Mouse (Mus musculus): ENCODE measurements around the gene Tfpi. TPM values are rescaled to one million over a fixed set of nuclear protein-coding genes. Genes with fewer than 3 reads are reported as not detected.
"Not testable (repeated sequence)": the region's sequence is repeated elsewhere in the genome, so short reads cannot be mapped to it uniquely, and the experiment has no call there.

Gene Tfpi
- polyA plus RNA-seq, 1 experiment from 2014 or later, result 82.3 TPM

GRCm38 (mm10) chr2:84389075-84389474 lies 87.5 kb downstream of the Tfpi start:
- H3K9ac ChIP-seq (ENCODE audit: low read length), result no peak overlapping the region
- ATAC-seq (replicated peaks; ENCODE audit: extremely low read depth, insufficient read depth, low FRiP score), result peak; percentile 28; the same call in 1 of the 2 replicates
- H3K4me1 ChIP-seq (ENCODE audit: control insufficient read depth, insufficient read depth, low read length), result peaks cover 16% of the 10 kb centered on the region
- H3K27ac ChIP-seq (ENCODE audit: low read length), result peak overlapping the region; percentile 65; the same call in 1 of the 2 replicates
- H3K4me3 ChIP-seq (ENCODE audit: low read length), result no peak overlapping the region
- H3K9me3 ChIP-seq (replicated peaks; ENCODE audit: control insufficient read depth, low read length), result no peaks in the 10 kb centered on the region
- no peaks in the 10 kb centered on the region for H3K36me3 ChIP-seq (ENCODE audit: control insufficient read depth, insufficient read depth)
- no peaks in the 10 kb centered on the region for H3K27me3 ChIP-seq (ENCODE audit: control insufficient read depth, insufficient read depth, low read length)
- H3K4me2 ChIP-seq (ENCODE audit: low read depth, low read length), result no peak overlapping the region

DNA sequence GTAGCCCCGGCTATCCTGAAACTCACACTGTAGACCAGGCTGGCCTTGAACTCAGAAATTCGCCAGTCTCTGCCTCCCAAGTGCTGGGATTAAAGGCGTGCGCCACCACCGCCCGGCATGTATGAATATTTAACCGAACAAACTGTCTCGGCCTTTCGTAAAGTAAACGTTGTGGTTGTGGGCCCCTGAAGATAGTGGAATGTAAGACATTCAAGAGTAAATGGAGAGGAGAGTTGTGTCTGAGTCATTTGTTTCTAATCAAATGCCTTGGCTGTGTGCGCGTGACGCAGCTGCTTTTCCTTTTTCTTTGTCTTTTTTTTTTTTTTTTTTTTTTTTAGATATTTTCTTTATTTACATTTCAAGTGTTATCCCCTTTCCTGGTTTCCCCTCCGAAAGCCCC lies 88.0 kb downstream of the Tfpi start:
- H3K4me2 ChIP-seq (ENCODE audit: low read depth, low read length); H3K36me3 ChIP-seq (ENCODE audit: control insufficient read depth, insufficient read depth); ATAC-seq (replicated peaks; ENCODE audit: extremely low read depth, insufficient read depth, low FRiP score); H3K9me3 ChIP-seq (replicated peaks; ENCODE audit: control insufficient read depth, low read length); H3K9ac ChIP-seq (ENCODE audit: low read length); H3K4me3 ChIP-seq (ENCODE audit: low read length); H3K27me3 ChIP-seq (ENCODE audit: control insufficient read depth, insufficient read depth, low read length): not testable (repeated sequence)
- peaks cover 16% of the 10 kb centered on the region for H3K4me1 ChIP-seq (ENCODE audit: control insufficient read depth, insufficient read depth, low read length)
- 78% methylated on average over 14 of the region's 14 CpGs for WGBS
- H3K27ac ChIP-seq (ENCODE audit: low read length), result peak overlapping the region; percentile 65

GRCm38 (mm10) chr2:84388023-84388416 lies 88.6 kb downstream of the Tfpi start:
- peak overlapping the region; percentile 56 for H3K4me2 ChIP-seq (ENCODE audit: low read depth, low read length)
- H3K9me3 ChIP-seq (replicated peaks; ENCODE audit: control insufficient read depth, low read length), result no peaks in the 10 kb centered on the region
- peak overlapping the region; percentile 79 for H3K27ac ChIP-seq (ENCODE audit: low read length)
- peaks cover 16% of the 10 kb centered on the region for H3K4me1 ChIP-seq (ENCODE audit: control insufficient read depth, insufficient read depth, low read length)
- no peak overlapping the region for H3K4me3 ChIP-seq (ENCODE audit: low read length)
- no peak overlapping the region for H3K9ac ChIP-seq (ENCODE audit: low read length)
- ATAC-seq (replicated peaks; ENCODE audit: extremely low read depth, insufficient read depth, low FRiP score), result no peak; the same call in 1 of the 2 replicates
- H3K36me3 ChIP-seq (ENCODE audit: control insufficient read depth, insufficient read depth), result no peaks in the 10 kb centered on the region
- 38% methylated on average over 7 of the region's 7 CpGs for WGBS
- H3K27me3 ChIP-seq (ENCODE audit: control insufficient read depth, insufficient read depth, low read length), result no peaks in the 10 kb centered on the region

DNA sequence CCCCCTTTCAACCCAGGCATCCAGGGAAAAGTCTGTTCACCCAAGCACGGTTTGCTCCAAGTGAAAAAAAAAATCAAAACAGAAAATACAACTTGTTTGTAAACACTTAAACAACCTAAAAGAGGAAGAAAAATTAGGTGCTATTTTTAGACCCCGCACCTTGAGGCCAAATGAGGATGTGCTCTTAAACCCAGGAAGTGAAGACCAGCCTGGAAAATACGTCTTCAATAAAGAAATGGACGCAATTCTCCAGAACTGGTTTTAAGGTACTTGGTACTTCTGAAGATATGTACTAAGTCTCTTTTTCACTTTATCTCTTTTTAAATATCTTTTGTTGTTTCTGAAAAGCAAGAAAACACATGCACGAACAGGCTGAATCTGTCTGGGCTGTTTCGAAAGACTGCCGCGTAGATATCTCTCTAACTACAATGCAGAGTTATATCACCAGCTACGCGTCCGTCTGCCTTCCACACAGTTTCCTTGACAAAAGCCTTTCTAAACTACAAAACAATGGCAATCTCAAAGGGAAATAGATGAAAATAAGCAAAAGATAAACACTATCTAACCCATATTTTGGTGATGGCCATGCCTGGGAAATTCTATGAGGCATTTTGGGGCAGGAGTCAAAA lies 89.1 kb downstream of the Tfpi start:
- H3K27me3 ChIP-seq (ENCODE audit: control insufficient read depth, insufficient read depth, low read length), result no peaks in the 10 kb centered on the region
- no peaks in the 10 kb centered on the region for H3K9me3 ChIP-seq (replicated peaks; ENCODE audit: control insufficient read depth, low read length)
- WGBS, result 56% methylated on average over 11 of the region's 11 CpGs
- H3K27ac ChIP-seq (ENCODE audit: low read length), result peak overlapping the region; percentile 79
- peak overlapping the region; percentile 55 for H3K9ac ChIP-seq (ENCODE audit: low read length)
- H3K4me3 ChIP-seq (ENCODE audit: low read length), result peak overlapping the region; percentile 42
- peaks cover 16% of the 10 kb centered on the region for H3K4me1 ChIP-seq (ENCODE audit: control insufficient read depth, insufficient read depth, low read length)
- peak overlapping the region; percentile 56 for H3K4me2 ChIP-seq (ENCODE audit: low read depth, low read length)
- ATAC-seq (replicated peaks; ENCODE audit: extremely low read depth, insufficient read depth, low FRiP score), result no peak
- no peaks in the 10 kb centered on the region for H3K36me3 ChIP-seq (ENCODE audit: control insufficient read depth, insufficient read depth)

GRCm38 (mm10) chr2:84386563-84387393 lies 89.8 kb downstream of the Tfpi start:
- no peaks in the 10 kb centered on the region for H3K27me3 ChIP-seq (ENCODE audit: control insufficient read depth, insufficient read depth, low read length)
- peaks cover 16% of the 10 kb centered on the region for H3K4me1 ChIP-seq (ENCODE audit: control insufficient read depth, insufficient read depth, low read length)
- ATAC-seq (replicated peaks; ENCODE audit: extremely low read depth, insufficient read depth, low FRiP score), result no peak
- peak overlapping the region; percentile 42 for H3K4me3 ChIP-seq (ENCODE audit: low read length)
- H3K36me3 ChIP-seq (ENCODE audit: control insufficient read depth, insufficient read depth), result no peaks in the 10 kb centered on the region
- H3K4me2 ChIP-seq (ENCODE audit: low read depth, low read length), result peak overlapping the region; percentile 56
- 43% methylated on average over 18 of the region's 18 CpGs for WGBS
- H3K9ac ChIP-seq (ENCODE audit: low read length), result peak overlapping the region; percentile 55
- no peaks in the 10 kb centered on the region for H3K9me3 ChIP-seq (replicated peaks; ENCODE audit: control insufficient read depth, low read length)
- peak overlapping the region; percentile 72 for H3K27ac ChIP-seq (ENCODE audit: low read length)

DNA sequence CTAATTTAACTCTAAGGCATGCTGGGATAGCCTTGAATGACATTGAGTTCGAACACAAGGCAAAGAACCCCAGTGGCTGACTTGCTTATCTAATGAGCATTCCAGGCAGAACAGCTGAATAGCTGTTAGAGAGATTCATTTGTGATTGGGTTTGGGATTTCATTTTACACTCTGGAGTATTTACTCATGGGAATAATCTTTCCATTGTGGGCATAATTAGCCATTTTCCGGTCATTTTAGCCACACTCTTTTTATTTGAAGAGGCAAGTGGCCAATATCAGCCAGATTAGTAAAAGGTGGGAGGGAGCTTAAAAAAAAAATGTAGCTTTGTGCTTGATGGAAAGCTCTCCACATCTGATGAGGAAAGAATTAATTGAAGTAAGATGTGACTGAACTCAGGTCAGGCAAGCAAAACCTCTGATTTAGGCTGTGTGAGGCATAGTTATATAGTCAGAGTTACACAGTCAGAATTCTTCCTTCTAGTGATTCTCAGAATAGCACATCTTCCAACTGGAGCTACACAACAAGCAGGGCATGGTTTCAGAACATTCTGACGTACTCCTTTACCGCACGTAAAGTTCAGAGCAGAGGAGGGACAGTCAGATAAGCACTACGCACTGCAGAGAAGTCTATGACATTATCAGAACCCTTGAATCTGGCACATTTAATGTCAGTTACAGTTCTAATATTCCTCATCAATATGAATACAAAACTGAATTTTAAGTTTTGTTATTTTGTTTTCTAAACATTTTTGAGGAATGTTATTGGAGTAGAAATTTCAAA lies 91.5 kb downstream of the Tfpi start:
- H3K27ac ChIP-seq (ENCODE audit: low read length), result peak overlapping the region; percentile 60

DNA sequence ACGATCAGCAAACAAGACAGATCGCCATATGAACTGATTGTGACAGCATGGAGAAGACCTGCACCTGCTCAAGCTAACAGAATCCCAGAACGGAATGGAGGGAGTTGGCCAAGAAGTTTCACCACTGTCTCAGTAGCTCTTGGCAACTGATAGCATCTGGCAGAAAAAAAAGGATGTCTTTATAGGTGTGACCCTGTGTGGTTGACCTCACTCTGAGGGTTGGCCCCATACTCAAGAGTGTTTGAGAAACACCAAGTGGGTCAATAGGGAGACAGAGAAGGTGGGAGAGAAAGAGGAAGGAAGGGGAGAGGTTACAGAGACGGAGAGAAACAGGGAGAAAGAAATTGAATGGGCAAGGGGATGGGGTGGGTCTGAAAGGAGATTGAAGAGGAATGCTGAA lies 92.7 kb downstream of the Tfpi start:
- ATAC-seq (replicated peaks; ENCODE audit: extremely low read depth, insufficient read depth, low FRiP score), result no peak
- Histone ChIP-seq H3K4me1 (ENCODE audit: control insufficient read depth, insufficient read depth, low read length) (peaks cover 20% of the 10 kb centered on the region), H3K27me3 (ENCODE audit: control insufficient read depth, insufficient read depth, low read length) (no peaks in the 10 kb centered on the region), H3K4me2 (ENCODE audit: low read depth, low read length) (no peak overlapping the region), H3K9ac (ENCODE audit: low read length) (no peak overlapping the region), H3K9me3 (replicated peaks; ENCODE audit: control insufficient read depth, low read length) (no peaks in the 10 kb centered on the region), H3K36me3 (ENCODE audit: control insufficient read depth, insufficient read depth) (no peaks in the 10 kb centered on the region), H3K27ac (ENCODE audit: low read length) (no peak overlapping the region), H3K4me3 (ENCODE audit: low read length) (no peak overlapping the region)
- WGBS, result 70% methylated on average over 4 of the region's 4 CpGs

More for the DNA sequence above, 91.5 kb downstream of the Tfpi start:
- 34% methylated on average over 6 of the region's 6 CpGs for WGBS
- no peaks in the 10 kb centered on the region for H3K36me3 ChIP-seq (ENCODE audit: control insufficient read depth, insufficient read depth)
- H3K9ac ChIP-seq (ENCODE audit: low read length), result no peak overlapping the region
- H3K4me3 ChIP-seq (ENCODE audit: low read length), result no peak overlapping the region
- peaks cover 22% of the 10 kb centered on the region for H3K4me1 ChIP-seq (ENCODE audit: control insufficient read depth, insufficient read depth, low read length)
- H3K27me3 ChIP-seq (ENCODE audit: control insufficient read depth, insufficient read depth, low read length), result no peaks in the 10 kb centered on the region
- no peak overlapping the region for H3K4me2 ChIP-seq (ENCODE audit: low read depth, low read length)
- H3K9me3 ChIP-seq (replicated peaks; ENCODE audit: control insufficient read depth, low read length), result no peaks in the 10 kb centered on the region
- no peak for ATAC-seq (replicated peaks; ENCODE audit: extremely low read depth, insufficient read depth, low FRiP score)

Data from heart, embryonic 16.5 days (tissue).